Mouse (Mus musculus) cerebellum, postnatal 4 days (tissue): ENCODE measurements around the gene Arhgap23.
A peak's percentile ranks its signal among the peaks of the same experiment; 100 is the strongest.

Experiments used
- DNase-seq, 2 experiments: peaks; one replicate each; pipeline ENCODE4 v3.0.0; 2022; ENCODE audit warnings: low spot score in 2 of 2, mixed read lengths in 1 of 2

Arhgap23 gene

GRCm38 (mm10) chr11:97415330-97415711 lies at the start of gene Arhgap23:
TSS of gene Arhgap23 (plus strand) at chr11:97415533.
- DNase-seq: peak in 1 of 2 experiments; percentile 52

- DNase-seq: no peak
These were observed 49.8 kb upstream of the Arhgap23 start for GRCm38 (mm10) chr11:97365556-97365955.

- no peak for DNase-seq
These were observed 46.8 kb upstream of the Arhgap23 start for GRCm38 (mm10) chr11:97368501-97368900.

GRCm38 (mm10) chr11:97370329-97371091 lies 44.8 kb upstream of the Arhgap23 start:
- peak in 1 of 2 experiments; percentile 49 for DNase-seq

- no peak for DNase-seq
These were observed 43.0 kb upstream of the Arhgap23 start for GRCm38 (mm10) chr11:97372159-97372864.

- no peak for DNase-seq
These were observed 41.9 kb upstream of the Arhgap23 start for GRCm38 (mm10) chr11:97373402-97373801.

GRCm38 (mm10) chr11:97380036-97380435 lies 35.3 kb upstream of the Arhgap23 start:
- no peak for DNase-seq

- no peak for DNase-seq
These were observed 32.3 kb upstream of the Arhgap23 start for GRCm38 (mm10) chr11:97383017-97383416.

- DNase-seq: no peak
These were observed 31.6 kb upstream of the Arhgap23 start for GRCm38 (mm10) chr11:97383764-97384163.

GRCm38 (mm10) chr11:97387811-97388210 lies 27.5 kb upstream of the Arhgap23 start:
- DNase-seq: no peak

GRCm38 (mm10) chr11:97389127-97389526 lies 26.2 kb upstream of the Arhgap23 start:
- no peak for DNase-seq

- no peak for DNase-seq
These were observed 21.7 kb upstream of the Arhgap23 start for GRCm38 (mm10) chr11:97393658-97394057.

GRCm38 (mm10) chr11:97394146-97394545 lies 21.2 kb upstream of the Arhgap23 start:
- DNase-seq: no peak

GRCm38 (mm10) chr11:97398506-97398905 lies 16.8 kb upstream of the Arhgap23 start:
- DNase-seq: no peak

- peak; percentile 66 to 85 for DNase-seq
These were observed 15.2 kb upstream of the Arhgap23 start for GRCm38 (mm10) chr11:97399958-97400710.

- peak in 1 of 2 experiments; percentile 29 for DNase-seq
These were observed 14.3 kb upstream of the Arhgap23 start for GRCm38 (mm10) chr11:97401082-97401481.

GRCm38 (mm10) chr11:97401686-97402435 lies 13.5 kb upstream of the Arhgap23 start:
- no peak for DNase-seq

- no peak for DNase-seq
These were observed 12.6 kb upstream of the Arhgap23 start for GRCm38 (mm10) chr11:97402746-97403145.

GRCm38 (mm10) chr11:97403614-97404183 lies 11.6 kb upstream of the Arhgap23 start:
- no peak for DNase-seq

GRCm38 (mm10) chr11:97404184-97404760 lies 11.1 kb upstream of the Arhgap23 start:
- peak in 1 of 2 experiments; percentile 58 for DNase-seq

- DNase-seq: peak in 1 of 2 experiments; percentile 25
These were observed 10.6 kb upstream of the Arhgap23 start for GRCm38 (mm10) chr11:97404761-97405190.
